Mouse (Mus musculus): ENCODE data around the gene Sbk2. TPM values are rescaled to one million over a fixed set of nuclear protein-coding genes. Genes with fewer than 3 reads are reported as not detected.

Sbk2 gene
- total RNA-seq, 1 experiment from 2014 or later: 0.63 TPM

Other genes starting within 250 kb of the Sbk2 start
- 0.30 and 0.79 TPM in 2 replicates for gene Tmem150b, start 239.2 kb downstream of the Sbk2 start, total RNA-seq (2021)
- gene Kmt5c, start 224.3 kb downstream of the Sbk2 start, total RNA-seq (2021): 60.3 and 70.7 TPM in 2 replicates
- 28.1 and 31.3 TPM in 2 replicates for gene Cox6b2, start 211.3 kb downstream of the Sbk2 start, total RNA-seq (2021)
- gene Fam71e2, start 193.1 kb downstream of the Sbk2 start, total RNA-seq (2021): not detected in 2 replicates
- not detected in 2 replicates for gene Il11, start 181.5 kb downstream of the Sbk2 start, total RNA-seq (2021)
- gene Tmem190, start 181.5 kb downstream of the Sbk2 start, total RNA-seq (2021): not detected in 2 replicates
- gene Tmem238, start 174.8 kb downstream of the Sbk2 start, total RNA-seq (2021): 10.2 and 11.7 TPM in 2 replicates
- 1,145 and 1,281 TPM in 2 replicates for gene Rpl28, start 171.5 kb downstream of the Sbk2 start, total RNA-seq (2021)
- 140 and 146 TPM in 2 replicates for gene Ube2s, start 151.8 kb downstream of the Sbk2 start, total RNA-seq (2021)
- gene Shisa7, start 119.7 kb downstream of the Sbk2 start, total RNA-seq (2021): 2.2 and 2.9 TPM in 2 replicates
- gene Isoc2b, start 94.1 kb downstream of the Sbk2 start, total RNA-seq (2021): 8.6 and 12.5 TPM in 2 replicates
- gene Isoc2a, start 87.3 kb downstream of the Sbk2 start, total RNA-seq (2021): 55.7 and 67.9 TPM in 2 replicates
- 0.26 TPM in 1 of 2 replicates, not detected in the other for gene Gm36210, start 57.9 kb downstream of the Sbk2 start, total RNA-seq (2021)
- gene Zfp628, start 49.2 kb downstream of the Sbk2 start, total RNA-seq (2021): 13.7 and 16.2 TPM in 2 replicates
- gene Nat14, start 42.4 kb downstream of the Sbk2 start, total RNA-seq (2021): 6.6 and 8.1 TPM in 2 replicates
- gene Ssc5d, start 38.6 kb downstream of the Sbk2 start, total RNA-seq (2021): 3.9 and 5.0 TPM in 2 replicates
- 0.37 and 0.64 TPM in 2 replicates for gene Sbk3, start 6.8 kb upstream of the Sbk2 start, total RNA-seq (2021)
- 17.8 and 20.5 TPM in 2 replicates for gene Zfp579, start 31.8 kb upstream of the Sbk2 start, total RNA-seq (2021)
- gene Zfp524, start 50.0 kb upstream of the Sbk2 start, total RNA-seq (2021): 11.7 and 12.9 TPM in 2 replicates
- 22.7 and 25.8 TPM in 2 replicates for gene Fiz1, start 50.3 kb upstream of the Sbk2 start, total RNA-seq (2021)
- gene Gm44973, start 51.1 kb upstream of the Sbk2 start, total RNA-seq (2021): not detected in 2 replicates
- gene Zfp865, start 56.0 kb upstream of the Sbk2 start, total RNA-seq (2021): 25.3 and 30.5 TPM in 2 replicates
- 1.3 and 2.7 TPM in 2 replicates for gene Ccdc106, start 56.1 kb upstream of the Sbk2 start, total RNA-seq (2021)
- not detected in 2 replicates for gene 4632433K11Rik, start 69.7 kb upstream of the Sbk2 start, total RNA-seq (2021)
- 4.7 and 5.5 TPM in 2 replicates for gene Zfp784, start 74.0 kb upstream of the Sbk2 start, total RNA-seq (2021)
- gene Zfp580, start 87.1 kb upstream of the Sbk2 start, total RNA-seq (2021): 10.0 and 12.9 TPM in 2 replicates
- 166 and 184 TPM in 2 replicates for gene U2af2, start 97.7 kb upstream of the Sbk2 start, total RNA-seq (2021)
- 145 and 155 TPM in 2 replicates for gene Epn1, start 115.8 kb upstream of the Sbk2 start, total RNA-seq (2021)
- not detected in 2 replicates for gene Rfpl4, start 152.5 kb upstream of the Sbk2 start, total RNA-seq (2021)
- 1.7 and 2.1 TPM in 2 replicates for gene Rasl2-9, start 161.5 kb upstream of the Sbk2 start, total RNA-seq (2021)
- gene Vmn1r55, start 185.3 kb upstream of the Sbk2 start, total RNA-seq (2021): not detected in 2 replicates
- gene Vmn1r56, start 232.3 kb upstream of the Sbk2 start, total RNA-seq (2021): not detected in 2 replicates

Measured in adrenal gland, postnatal 14 days (tissue).